Comparison of ENCODE assay signal across 24 mouse cellular contexts in genomic region chr15:88532008-88532407, GRCm38 (mm10).
DNase-seq lines count a peak whose midpoint lies in the region; ATAC-seq lines count a peak whose summit lies in the region.
"Had no signal": no experiment of that assay in that cellular context is flagged by ENCODE, and none has a peak within 500 bp of the region (broad histone marks: within the 10 kb centered on the region; RNA-seq: fewer than 3 reads in every experiment).

No protein-coding gene starts in this region.

- H3K27me3 ChIP-seq in hindbrain, embryonic 10.5 days (ENCODE audit: insufficient read depth, poor library complexity, severe bottlenecking): no peaks in the 10 kb centered on the region
- no peaks in the 10 kb centered on the region for H3K27me3 ChIP-seq in hindbrain, embryonic 16.5 days (replicated peaks; ENCODE audit: control insufficient read depth, insufficient read depth, low read length)
- H3K27me3 ChIP-seq in neural tube, embryonic 11.5 days (ENCODE audit: control insufficient read depth, insufficient read depth, low read length): no peaks in the 10 kb centered on the region
- no peaks in the 10 kb centered on the region for H3K27me3 ChIP-seq in neural tube, embryonic 15.5 days (replicated peaks)
- H3K27me3 ChIP-seq: liver, embryonic 15.5 days; lung, embryonic 15.5 days; megakaryocyte, embryonic 14.5 days had no signal

- no peak overlapping the region for H3K4me3 ChIP-seq in hindbrain, embryonic 10.5 days
- H3K4me3 ChIP-seq in hindbrain, embryonic 16.5 days (ENCODE audit: low read length): no peak overlapping the region
- H3K4me3 ChIP-seq in neural tube, embryonic 11.5 days (ENCODE audit: low read depth, low read length): no peak overlapping the region
- H3K4me3 ChIP-seq in neural tube, embryonic 15.5 days (replicated peaks): no peak overlapping the region
- H3K4me3 ChIP-seq: gastrocnemius, adult 2 months; limb, embryonic 10.5 days; liver, embryonic 15.5 days; lung, embryonic 15.5 days; megakaryocyte, embryonic 14.5 days; myocyte had no signal

- no peaks in the 10 kb centered on the region for H3K36me3 ChIP-seq in hindbrain, embryonic 10.5 days
- no peaks in the 10 kb centered on the region for H3K36me3 ChIP-seq in hindbrain, embryonic 16.5 days (ENCODE audit: control insufficient read depth, insufficient read depth, low read length)
- no peaks in the 10 kb centered on the region for H3K36me3 ChIP-seq in neural tube, embryonic 11.5 days (ENCODE audit: control insufficient read depth, insufficient read depth, low read length)
- H3K36me3 ChIP-seq in neural tube, embryonic 15.5 days: no peaks in the 10 kb centered on the region
- H3K36me3 ChIP-seq: limb, embryonic 10.5 days; liver, embryonic 15.5 days; lung, embryonic 15.5 days had no signal

- peak; percentile 37 for DNase-seq in embryo, embryonic 10.5 days (ENCODE audit: low spot score)
- no peak for DNase-seq in embryo, embryonic 9.5 days (ENCODE audit: extremely low spot score)
- DNase-seq in hindbrain, embryonic 10.5 days (ENCODE audit: low spot score): peak; percentile 7
- DNase-seq in neural tube, embryonic 11.5 days (ENCODE audit: low spot score): peak; percentile 34
- peak; percentile 28 for DNase-seq in retina, postnatal 1 day
- no peak for DNase-seq in urinary bladder, adult 2 months (ENCODE audit: low spot score)
- DNase-seq: adrenal gland, postnatal 10 days; cerebellum, adult 2 months; cerebellum, postnatal 25 days; gastrocnemius, adult 2 months; kidney, adult 9 months; kidney, postnatal 14 days; liver; lung, postnatal 36 days; thymus, postnatal 14 days had no signal

- no peak overlapping the region for H3K4me2 ChIP-seq in hindbrain, embryonic 16.5 days (ENCODE audit: low read length)
- no peak overlapping the region for H3K4me2 ChIP-seq in neural tube, embryonic 11.5 days (ENCODE audit: low read depth)
- H3K4me2 ChIP-seq in neural tube, embryonic 15.5 days: no peak overlapping the region
- H3K4me2 ChIP-seq: heart, embryonic 11.5 days; liver, embryonic 15.5 days; lung, embryonic 15.5 days had no signal

- 0 out of 2 replicates have a peak, but pooled peaks cover 5% of the 10 kb centered on the region for H3K9me3 ChIP-seq in hindbrain, embryonic 10.5 days
- H3K9me3 ChIP-seq in hindbrain, embryonic 16.5 days (ENCODE audit: control insufficient read depth, low read length): peaks cover 10% of the 10 kb centered on the region
- H3K9me3 ChIP-seq in neural tube, embryonic 11.5 days (ENCODE audit: control insufficient read depth, low read length): no peaks in the 10 kb centered on the region
- 0 out of 2 replicates have a peak, but pooled peaks cover 5% of the 10 kb centered on the region for H3K9me3 ChIP-seq in neural tube, embryonic 15.5 days (replicated peaks)
- H3K9me3 ChIP-seq: limb, embryonic 10.5 days; liver, embryonic 15.5 days; lung, embryonic 15.5 days had no signal

- WGBS in hindbrain, embryonic 10.5 days: 53% methylated on average over 5 of the region's 5 CpGs
- WGBS in hindbrain, embryonic 16.5 days: 24% methylated on average over 5 of the region's 5 CpGs
- WGBS in neural tube, embryonic 11.5 days: 54% methylated on average over 5 of the region's 5 CpGs
- WGBS in neural tube, embryonic 15.5 days: 26% methylated on average over 5 of the region's 5 CpGs

- ATAC-seq in hindbrain, embryonic 16.5 days: no peak
- no peak for ATAC-seq in neural tube, embryonic 11.5 days (ENCODE audit: insufficient read depth, low FRiP score, low TSS enrichment)
- ATAC-seq in neural tube, embryonic 15.5 days (ENCODE audit: low FRiP score): no peak
- ATAC-seq: intestine, embryonic 16.5 days had no signal

- H3K27ac ChIP-seq in hindbrain, embryonic 10.5 days: no peak overlapping the region
- H3K27ac ChIP-seq in hindbrain, embryonic 16.5 days (ENCODE audit: low read depth, low read length): no peak overlapping the region
- no peak overlapping the region for H3K27ac ChIP-seq in neural tube, embryonic 11.5 days (ENCODE audit: low read depth, low read length)
- H3K27ac ChIP-seq in neural tube, embryonic 15.5 days (replicated peaks): no peak overlapping the region
- H3K27ac ChIP-seq: gastrocnemius, adult 2 months; limb, embryonic 10.5 days; liver, embryonic 15.5 days; lung, embryonic 15.5 days had no signal

- H3K4me1 ChIP-seq in hindbrain, embryonic 10.5 days (replicated peaks): peaks cover 8% of the 10 kb centered on the region
- peaks cover 4% of the 10 kb centered on the region for H3K4me1 ChIP-seq in hindbrain, embryonic 16.5 days (ENCODE audit: control insufficient read depth, insufficient read depth, low read depth, low read length)
- H3K4me1 ChIP-seq in neural tube, embryonic 11.5 days (ENCODE audit: control insufficient read depth, insufficient read depth, low read length): no peaks in the 10 kb centered on the region
- peaks cover 6% of the 10 kb centered on the region; the same call in 1 of the 2 replicates for H3K4me1 ChIP-seq in neural tube, embryonic 15.5 days
- H3K4me1 ChIP-seq: limb, embryonic 10.5 days; liver, embryonic 15.5 days; lung, embryonic 15.5 days; megakaryocyte, embryonic 14.5 days had no signal

- H3K9ac ChIP-seq in hindbrain, embryonic 16.5 days (ENCODE audit: low read depth, low read length): no peak overlapping the region
- no peak overlapping the region for H3K9ac ChIP-seq in neural tube, embryonic 11.5 days (ENCODE audit: low read length)
- H3K9ac ChIP-seq in neural tube, embryonic 15.5 days (replicated peaks): no peak overlapping the region
- H3K9ac ChIP-seq: liver, embryonic 15.5 days; lung, embryonic 15.5 days had no signal

Comparison
In these comparisons a context has a peak if more than half of its experiments do, and no peak if none do; other contexts are left out.
1. DNase-seq: peak in embryo, embryonic 10.5 days (single experiment), hindbrain, embryonic 10.5 days (single experiment), neural tube, embryonic 11.5 days (single experiment) and retina, postnatal 1 day (single experiment); none in embryo, embryonic 9.5 days (single experiment) and urinary bladder, adult 2 months (single experiment).